Mouse (Mus musculus) hindbrain, postnatal 0 days (tissue): Measurements from ENCODE around the gene Haus3. TPM values are rescaled to one million over a fixed set of nuclear protein-coding genes. Genes with fewer than 3 reads are reported as not detected.

ENCODE experiments used
- ATAC-seq: fragments of 200-750 bp; cut with Nextera tagmentation; 2 replicates; pipeline ENCODE4 v1.8.0; 2017; ENCODE audit warnings: mild to moderate bottlenecking, moderate TSS enrichment, moderate library complexity
- DNase-seq: peaks from one replicate; pipeline ENCODE4 v3.0.0-alpha.2; 2015; ENCODE audit warnings: low spot score
- H3K27ac ChIP-seq: fragments of 300-500 bp; sonication (generic); 2 replicates; pipeline ENCODE4 v1.5.1; 2014; ENCODE audit warnings: mild to moderate bottlenecking
- H3K27me3 ChIP-seq: fragments of 300-500 bp; sonication (generic); 2 replicates; pipeline ENCODE4 v1.6.1; 2014; ENCODE audit warnings: low read length, mixed read lengths; ENCODE audit not compliant: insufficient read depth
- H3K36me3 ChIP-seq: fragments of 300-500 bp; sonication (generic); 2 replicates; pipeline ENCODE4 v1.6.1; 2014; ENCODE audit warnings: low read length, mixed read lengths; ENCODE audit not compliant: insufficient read depth
- H3K4me1 ChIP-seq: fragments of 300-500 bp; sonication (generic); 2 replicates; pipeline ENCODE4 v1.6.1; 2014; ENCODE audit warnings: antibody characterized with exemption, low read length, mixed read lengths; ENCODE audit not compliant: insufficient read depth
- H3K4me2 ChIP-seq: fragments of 300-500 bp; sonication (generic); 2 replicates; pipeline ENCODE4 v1.6.1; 2014; ENCODE audit warnings: low read depth, mild to moderate bottlenecking, low read length, moderate library complexity, mixed read lengths
- H3K4me3 ChIP-seq: fragments of 300-500 bp; sonication (generic); 2 replicates; pipeline ENCODE4 v1.5.1; 2014; ENCODE audit warnings: low read length
- H3K9ac ChIP-seq: fragments of 300-500 bp; sonication (generic); replicated peaks from 2 replicates; pipeline ENCODE4 v1.6.1; 2014; ENCODE audit warnings: mild to moderate bottlenecking, low read length, moderate library complexity, mixed read lengths
- H3K9me3 ChIP-seq: fragments of 300-500 bp; sonication (generic); 2 replicates; pipeline ENCODE4 v1.6.1; 2016; ENCODE audit warnings: low read length, mixed read lengths
- CTCF ChIP-seq: IDR thresholded peaks from 2 replicates; pipeline ENCODE4 v1.5.1; 2016; ENCODE audit warnings: antibody characterized with exemption, control low read depth, low read depth
- WGBS: fragments of 180-500 bp; shearing (Covaris S2); extraction: QIAGEN DNeasy Blood & Tissue Kit; methylation state at CpG from one replicate; pipeline ENCODE4 v1.1.7; 2014; 5-methylcytosine and 5-hydroxymethylcytosine counted together
- polyA plus RNA-seq: library from polyadenylated mRNA; unstranded; fragments of >200 nt; fragmentation: Nextera tagmentation; extraction: Ambion mirVana; gene quantifications from 2 replicates; pipeline ENCODE4 v1.2.1, GENCODE M21; 2015
- total RNA-seq: library from RNA; depleted of rRNA; stranded (reverse); fragments of >200 nt; gene quantifications from 2 replicates; pipeline ENCODE4 v1.2.3, GENCODE M21; 2014; rRNA removed

Haus3 gene
- 4.1 and 4.2 TPM in 2 replicates for total RNA-seq
- 12.7 TPM in 2 replicates for polyA plus RNA-seq

GRCm38 (mm10) chr5:34168950-34169891 lies at the start of gene Haus3, which contains the start of gene Poln:
TSS of gene Haus3 (minus strand) at chr5:34169527.
TSS of gene Poln (minus strand) at chr5:34169448.
- Histone ChIP-seq H3K9me3 (no peaks in the 10 kb centered on the region), H3K4me1 (no peaks in the 10 kb centered on the region), H3K36me3 (peaks cover 4% of the 10 kb centered on the region; the same call in 1 of the 2 replicates), H3K4me2 (peak within 1 kb of the TSS; percentile 57), H3K4me3 (peak within 1 kb of the TSS; percentile 64), H3K9ac (peak within 1 kb of the TSS; percentile 56), H3K27me3 (no peaks in the 10 kb centered on the region), H3K27ac (peak within 1 kb of the TSS; percentile 84)
- peak; percentile 100 for ATAC-seq
- peak; percentile 56 for TF ChIP-seq CTCF
- DNase-seq = peak; percentile 99
- WGBS = under 1% methylated on average over 57 of the region's 57 CpGs

- ATAC-seq = no peak
- WGBS = 76% methylated on average over 5 of the region's 5 CpGs
- H3K4me1 ChIP-seq = no peaks in the 10 kb centered on the region
- no peaks in the 10 kb centered on the region for H3K36me3 ChIP-seq
- no peak for DNase-seq
- H3K9me3 ChIP-seq = no peaks in the 10 kb centered on the region
- no peak overlapping the region for H3K27ac ChIP-seq
- H3K9ac ChIP-seq = no peak overlapping the region
- no peak overlapping the region for H3K4me2 ChIP-seq
- TF ChIP-seq CTCF = no peak
- no peaks in the 10 kb centered on the region for H3K27me3 ChIP-seq
- H3K4me3 ChIP-seq = no peak overlapping the region
Observed at GRCm38 (mm10) chr5:34218672-34219071, 49.3 kb upstream of the Haus3 start.

GRCm38 (mm10) chr5:34217756-34218155 lies 48.4 kb upstream of the Haus3 start:
- ATAC-seq = no peak
- WGBS = 67% methylated on average over 9 of the region's 9 CpGs
- Histone ChIP-seq H3K4me1 (no peaks in the 10 kb centered on the region), H3K27me3 (no peaks in the 10 kb centered on the region), H3K36me3 (no peaks in the 10 kb centered on the region), H3K9me3 (no peaks in the 10 kb centered on the region), H3K4me2 (no peak overlapping the region), H3K9ac (no peak overlapping the region), H3K27ac (no peak overlapping the region), H3K4me3 (no peak overlapping the region)
- TF ChIP-seq CTCF = no peak
- no peak for DNase-seq

GRCm38 (mm10) chr5:34216025-34216424 lies 46.7 kb upstream of the Haus3 start:
- 72% methylated on average over 7 of the region's 7 CpGs for WGBS
- no peak overlapping the region for H3K4me2 ChIP-seq
- no peaks in the 10 kb centered on the region for H3K36me3 ChIP-seq
- H3K27ac ChIP-seq = no peak overlapping the region
- no peaks in the 10 kb centered on the region for H3K27me3 ChIP-seq
- no peak overlapping the region for H3K9ac ChIP-seq
- H3K4me1 ChIP-seq = no peaks in the 10 kb centered on the region
- TF ChIP-seq CTCF = no peak
- H3K4me3 ChIP-seq = no peak overlapping the region
- DNase-seq (no peak), ATAC-seq (no peak)
- no peaks in the 10 kb centered on the region for H3K9me3 ChIP-seq

GRCm38 (mm10) chr5:34213659-34214058 lies 44.3 kb upstream of the Haus3 start:
- H3K4me3 ChIP-seq = no peak overlapping the region
- H3K9me3 ChIP-seq = no peaks in the 10 kb centered on the region
- H3K27ac ChIP-seq = no peak overlapping the region
- H3K9ac ChIP-seq = no peak overlapping the region
- no peaks in the 10 kb centered on the region for H3K36me3 ChIP-seq
- no peak overlapping the region for H3K4me2 ChIP-seq
- no peak for TF ChIP-seq CTCF
- no peaks in the 10 kb centered on the region for H3K27me3 ChIP-seq
- DNase-seq = no peak
- no peaks in the 10 kb centered on the region for H3K4me1 ChIP-seq
- WGBS = 76% methylated on average over 8 of the region's 8 CpGs
- ATAC-seq = no peak

- DNase-seq (peak; percentile 84), ATAC-seq (peak; percentile 74)
- no peak overlapping the region for H3K4me2 ChIP-seq
- peak; percentile 95 for TF ChIP-seq CTCF
- no peaks in the 10 kb centered on the region for H3K9me3 ChIP-seq
- no peak overlapping the region for H3K27ac ChIP-seq
- no peaks in the 10 kb centered on the region for H3K36me3 ChIP-seq
- no peaks in the 10 kb centered on the region for H3K27me3 ChIP-seq
- WGBS = 4% methylated on average over 1 of the region's 1 CpGs
- no peak overlapping the region for H3K9ac ChIP-seq
- H3K4me1 ChIP-seq = no peaks in the 10 kb centered on the region
- H3K4me3 ChIP-seq = no peak overlapping the region
Observed at GRCm38 (mm10) chr5:34210279-34210678, 41.0 kb upstream of the Haus3 start.

- H3K27ac ChIP-seq = no peak overlapping the region
- no peak for ATAC-seq
- no peaks in the 10 kb centered on the region for H3K9me3 ChIP-seq
- no peaks in the 10 kb centered on the region; the same call in 1 of the 2 replicates for H3K4me1 ChIP-seq
- WGBS = 64% methylated on average over 3 of the region's 3 CpGs
- no peak overlapping the region; the same call in 1 of the 2 replicates for H3K9ac ChIP-seq
- no peaks in the 10 kb centered on the region for H3K36me3 ChIP-seq
- H3K27me3 ChIP-seq = no peaks in the 10 kb centered on the region
- no peak overlapping the region for H3K4me3 ChIP-seq
- no peak for DNase-seq
- TF ChIP-seq CTCF = no peak
- H3K4me2 ChIP-seq = no peak overlapping the region
Observed at GRCm38 (mm10) chr5:34207503-34207902, 38.2 kb upstream of the Haus3 start.
